Mouse (Mus musculus) lung, adult 2 months (tissue): Measurements from ENCODE around the gene Smyd2. TPM values are rescaled to one million over a fixed set of nuclear protein-coding genes. Genes with fewer than 3 reads are reported as not detected.

Source experiments
- DNase-seq: peaks from one replicate; pipeline ENCODE4 v3.0.0; 2022
- H3K4me1 ChIP-seq: fragments of 200-500 bp; 2 replicates; pipeline ENCODE4 v1.6.1; 2011; ENCODE audit warnings: low read length; ENCODE audit not compliant: control insufficient read depth, insufficient read depth
- H3K4me3 ChIP-seq: fragments of 200-500 bp; replicated peaks from 2 replicates; pipeline ENCODE3; 2011; ENCODE audit warnings: low read depth, mild to moderate bottlenecking, control low read depth, low read length; ENCODE audit errors: extremely low read depth
- CTCF ChIP-seq: fragments of 200-500 bp; IDR thresholded peaks from 2 replicates; pipeline ENCODE4 v1.5.1; 2011; ENCODE audit warnings: mild to moderate bottlenecking, low read length, control low read depth; ENCODE audit not compliant: insufficient read depth
- POLR2A ChIP-seq: fragments of 200-500 bp; IDR thresholded peaks from 2 replicates; pipeline ENCODE4 v1.6.1; 2011; ENCODE audit warnings: low read depth, mild to moderate bottlenecking, control low read depth, low read length, borderline replicate concordance; ENCODE audit errors: extremely low read depth
- WGBS: fragments of 180-500 bp; shearing (Covaris S2); methylation state at CpG from one replicate; pipeline ENCODE4 v1.1.7; 2018; 5-methylcytosine and 5-hydroxymethylcytosine counted together
- polyA plus RNA-seq: library from polyadenylated mRNA; depleted of rRNA; stranded (reverse); fragments of >200 nt; gene quantifications from 2 replicates; pipeline ENCODE4 v1.2.3, GENCODE M21; 2012

Smyd2 gene
- polyA plus RNA-seq, 1 experiment = 23.4 TPM

GRCm38 (mm10) chr1:189867497-189867896, 54.7 kb downstream of the Smyd2 start:
- peaks cover 15% of the 10 kb centered on the region for H3K4me1 ChIP-seq
- H3K4me3 ChIP-seq = peak overlapping the region; percentile 21
- DNase-seq = peak; percentile 46
- TF ChIP-seq CTCF (no peak), POLR2A (no peak)
- WGBS = 18% methylated on average over 9 of the region's 9 CpGs

- 9% methylated on average over 5 of the region's 5 CpGs for WGBS
- peak; percentile 34 for DNase-seq
- TF ChIP-seq CTCF (no peak), POLR2A (no peak)
- H3K4me3 ChIP-seq = peak overlapping the region; percentile 21
- H3K4me1 ChIP-seq = peaks cover 15% of the 10 kb centered on the region
Observed at GRCm38 (mm10) chr1:189867034-189867433, 55.1 kb downstream of the Smyd2 start.

GRCm38 (mm10) chr1:189866621-189867020, 55.5 kb downstream of the Smyd2 start:
- Histone ChIP-seq H3K4me3 (no peak overlapping the region), H3K4me1 (peaks cover 15% of the 10 kb centered on the region)
- TF ChIP-seq POLR2A = no peak
- TF ChIP-seq CTCF = no peak
- no peak for DNase-seq
- 61% methylated on average over 6 of the region's 6 CpGs for WGBS

GRCm38 (mm10) chr1:189864846-189865560, 57.2 kb downstream of the Smyd2 start:
- H3K4me3 ChIP-seq = no peak overlapping the region
- no peak for DNase-seq
- 71% methylated on average over 15 of the region's 15 CpGs for WGBS
- peaks cover 20% of the 10 kb centered on the region for H3K4me1 ChIP-seq
- no peak for TF ChIP-seq POLR2A
- TF ChIP-seq CTCF = no peak

GRCm38 (mm10) chr1:189864301-189864700, 57.9 kb downstream of the Smyd2 start:
- TF ChIP-seq POLR2A (no peak), CTCF (0 out of 2 replicates have a peak, but pooled peaks have one; percentile 2)
- DNase-seq = no peak
- Histone ChIP-seq H3K4me1 (peaks cover 20% of the 10 kb centered on the region), H3K4me3 (no peak overlapping the region)
- WGBS = 68% methylated on average over 9 of the region's 9 CpGs

GRCm38 (mm10) chr1:189863727-189864126, 58.4 kb downstream of the Smyd2 start:
- no peak for DNase-seq
- WGBS = 98% methylated on average over 3 of the region's 3 CpGs

GRCm38 (mm10) chr1:189860942-189861315, 61.2 kb downstream of the Smyd2 start:
- TF ChIP-seq POLR2A (no peak), CTCF (no peak)
- H3K4me1 ChIP-seq = peaks cover 5% of the 10 kb centered on the region; the same call in 1 of the 2 replicates
- WGBS = 55% methylated on average over 12 of the region's 12 CpGs
- no peak overlapping the region for H3K4me3 ChIP-seq
- no peak for DNase-seq

More at GRCm38 (mm10) chr1:189863727-189864126, 58.4 kb downstream of the Smyd2 start:
- no peak overlapping the region for H3K4me3 ChIP-seq
- H3K4me1 ChIP-seq = peaks cover 19% of the 10 kb centered on the region
- TF ChIP-seq CTCF = no peak
- no peak for TF ChIP-seq POLR2A

GRCm38 (mm10) chr1:189860112-189860941, 61.8 kb downstream of the Smyd2 start:
- TF ChIP-seq CTCF (no peak), POLR2A (no peak)
- WGBS = 66% methylated on average over 17 of the region's 17 CpGs
- Histone ChIP-seq H3K4me1 (peaks cover 5% of the 10 kb centered on the region; the same call in 1 of the 2 replicates), H3K4me3 (no peak overlapping the region)
- DNase-seq = no peak

GRCm38 (mm10) chr1:189858377-189858776, 63.8 kb downstream of the Smyd2 start:
- H3K4me3 ChIP-seq = no peak overlapping the region
- peaks cover 5% of the 10 kb centered on the region; the same call in 1 of the 2 replicates for H3K4me1 ChIP-seq
- TF ChIP-seq POLR2A = no peak
- no peak for TF ChIP-seq CTCF
- DNase-seq = no peak
- WGBS = 84% methylated on average over 6 of the region's 6 CpGs
